Mouse (Mus musculus) kidney, adult 8-10 months (tissue): ENCODE results near the gene Galnt7.

ENCODE experiments used
- DNase-seq, 2 experiments: peaks; one replicate each; pipeline ENCODE4 v3.0.0; 2022

Galnt7 gene

DNA sequence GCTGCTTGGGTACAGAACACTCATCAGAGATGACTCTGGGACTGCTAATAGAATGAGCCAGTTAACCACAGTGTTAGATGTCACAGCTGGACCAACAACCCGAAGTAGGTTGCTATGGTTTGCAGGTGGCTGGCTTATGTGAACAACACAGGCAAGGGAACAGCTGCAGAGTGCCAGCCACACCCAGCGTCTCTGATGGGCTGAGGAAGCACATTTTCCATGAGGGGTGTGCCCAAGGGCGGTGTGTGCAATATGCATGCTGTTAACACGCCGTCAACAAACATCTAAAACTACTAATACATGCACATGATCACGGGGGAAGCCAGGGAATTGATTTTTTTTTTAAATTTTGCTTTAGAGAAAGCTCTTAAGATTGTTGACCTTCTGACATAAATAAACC is 73.0 kb downstream of the Galnt7 start:
- no peak for DNase-seq

DNA sequence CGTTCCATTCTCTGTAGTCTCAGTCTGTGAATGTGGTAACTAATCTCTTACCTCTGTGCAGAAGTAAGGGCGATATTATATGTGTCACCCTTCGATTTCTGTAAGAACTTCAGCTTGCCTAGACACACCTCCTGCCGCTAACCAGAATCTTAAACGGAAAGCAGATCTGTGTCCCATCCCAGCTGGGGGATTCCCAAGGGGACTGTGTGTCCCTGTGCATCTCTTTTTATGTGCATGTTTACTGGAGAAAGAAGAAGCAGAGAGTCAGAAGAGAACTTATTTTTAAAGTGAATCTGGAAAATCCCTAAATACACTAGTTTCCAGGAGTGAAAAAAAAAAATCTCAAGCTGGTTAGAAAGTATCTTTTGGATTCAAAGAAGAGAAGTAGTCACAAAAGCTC is 75.5 kb downstream of the Galnt7 start:
- DNase-seq: no peak

DNA sequence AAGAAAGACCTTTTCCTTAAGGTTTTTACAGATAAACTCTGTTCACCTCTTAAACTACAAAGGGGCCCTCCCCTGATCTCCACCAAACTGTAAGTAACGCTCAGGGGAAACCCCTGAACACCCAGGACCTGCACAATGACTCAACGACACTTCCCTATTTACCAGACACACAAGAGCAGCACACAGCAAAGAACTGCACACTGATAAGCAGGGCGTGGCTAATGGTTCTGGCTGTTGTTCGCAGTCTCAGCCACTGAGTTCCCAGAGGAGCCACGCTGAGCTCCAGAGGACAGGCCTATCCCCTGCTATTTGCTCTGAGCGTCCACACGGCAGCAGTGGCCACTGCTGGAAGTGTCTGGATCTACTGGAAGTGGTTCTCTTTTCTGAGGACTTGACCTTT is 76.6 kb downstream of the Galnt7 start:
- DNase-seq: no peak

DNA sequence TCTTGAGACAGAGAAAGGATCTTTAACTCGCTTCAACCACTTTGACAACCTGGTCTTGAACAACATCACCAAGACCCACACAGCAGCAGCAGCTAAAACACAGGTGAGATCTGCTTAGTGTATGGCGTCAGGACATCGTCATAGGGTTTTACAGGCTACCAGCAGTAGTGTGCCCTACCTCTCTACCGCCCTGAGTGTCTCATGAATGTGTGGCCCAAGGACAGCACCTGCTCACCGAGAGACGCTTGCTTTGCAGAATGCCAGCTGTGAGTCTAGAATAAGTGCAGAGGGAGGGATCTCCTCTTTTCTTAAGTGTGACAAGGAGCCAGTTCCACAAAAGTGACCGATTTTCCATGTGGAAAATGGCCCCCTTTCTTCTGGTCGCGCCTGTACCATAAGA is 77.5 kb downstream of the Galnt7 start:
- DNase-seq: no peak

DNA sequence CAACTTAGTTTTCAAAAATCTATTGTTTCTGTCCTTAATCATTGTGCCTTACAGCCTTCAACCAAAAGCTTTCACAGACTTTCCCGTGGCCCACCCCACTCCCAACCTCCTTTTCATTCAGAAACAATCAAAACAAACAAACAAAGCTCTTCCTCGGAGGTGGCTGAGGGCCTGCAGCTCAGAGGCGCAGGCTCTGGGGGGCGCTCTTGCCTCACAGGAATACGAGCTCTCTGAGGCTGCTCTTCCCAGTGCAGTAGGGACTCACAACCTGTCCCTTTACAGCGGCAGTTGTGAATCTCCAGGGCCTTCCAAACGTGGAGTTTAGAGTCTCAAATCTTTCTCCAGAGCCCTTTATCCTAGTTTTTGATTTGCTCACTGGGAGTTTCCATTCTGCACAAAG is 78.4 kb downstream of the Galnt7 start:
- peak; percentile 38 to 68 for DNase-seq

DNA sequence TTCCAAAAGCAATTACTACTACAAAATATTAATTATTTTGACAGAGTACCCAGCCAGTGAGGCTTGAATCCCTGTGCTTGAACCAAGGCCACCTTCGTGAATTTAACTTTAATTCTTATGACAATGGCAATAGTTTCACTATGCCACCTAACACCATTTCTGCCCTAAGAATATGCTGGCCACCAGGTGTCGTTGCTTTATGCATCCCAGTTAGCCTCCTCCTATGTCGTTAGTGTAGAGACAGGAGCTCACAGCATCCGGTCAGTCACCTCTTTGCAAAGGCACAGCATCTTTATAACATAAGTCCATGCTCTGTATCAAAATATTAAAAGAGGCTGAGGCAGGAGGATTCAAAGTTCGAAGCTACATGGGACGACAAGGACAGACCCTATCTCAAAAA is 79.0 kb downstream of the Galnt7 start:
- DNase-seq: no peak

DNA sequence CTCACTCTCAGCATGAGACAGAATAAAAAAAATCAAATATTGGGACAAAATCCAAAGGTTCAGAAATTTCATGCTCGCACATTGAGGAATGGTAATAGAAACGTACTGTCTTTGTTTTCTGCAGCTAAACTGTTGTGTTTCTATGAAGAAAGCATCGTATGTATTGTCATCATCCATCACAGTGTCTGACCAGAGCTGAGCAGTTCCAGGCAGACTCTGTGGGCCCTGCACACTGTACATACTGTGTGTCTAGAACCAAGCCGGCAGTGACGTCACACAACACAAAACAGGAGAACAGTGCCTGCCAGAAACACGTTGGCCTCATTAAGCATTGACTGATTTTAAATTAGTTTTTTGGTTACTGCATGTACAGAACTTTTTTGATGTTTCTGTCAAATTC is 82.9 kb downstream of the Galnt7 start:
- no peak for DNase-seq

DNA sequence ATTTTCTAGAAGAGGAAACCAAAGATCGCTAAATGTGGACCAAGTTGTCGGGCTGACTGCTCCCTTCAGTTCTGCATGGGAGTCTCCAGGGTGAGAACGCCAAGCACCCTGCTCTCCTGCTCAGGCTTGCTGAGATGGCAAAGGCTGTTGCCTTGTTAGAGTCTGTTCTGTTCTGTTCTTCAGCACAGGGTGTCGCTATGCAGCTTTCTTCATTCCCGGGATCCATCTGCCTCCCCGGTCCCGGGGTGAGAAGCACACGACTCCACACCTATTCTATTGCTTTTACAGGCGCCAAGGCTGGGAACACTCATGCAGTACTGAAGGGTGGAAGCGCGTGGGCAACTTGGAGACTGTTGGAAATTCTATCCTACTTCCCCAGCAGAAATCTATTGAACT is 83.4 kb downstream of the Galnt7 start:
- DNase-seq: peak in 1 of 2 experiments; percentile 6

DNA sequence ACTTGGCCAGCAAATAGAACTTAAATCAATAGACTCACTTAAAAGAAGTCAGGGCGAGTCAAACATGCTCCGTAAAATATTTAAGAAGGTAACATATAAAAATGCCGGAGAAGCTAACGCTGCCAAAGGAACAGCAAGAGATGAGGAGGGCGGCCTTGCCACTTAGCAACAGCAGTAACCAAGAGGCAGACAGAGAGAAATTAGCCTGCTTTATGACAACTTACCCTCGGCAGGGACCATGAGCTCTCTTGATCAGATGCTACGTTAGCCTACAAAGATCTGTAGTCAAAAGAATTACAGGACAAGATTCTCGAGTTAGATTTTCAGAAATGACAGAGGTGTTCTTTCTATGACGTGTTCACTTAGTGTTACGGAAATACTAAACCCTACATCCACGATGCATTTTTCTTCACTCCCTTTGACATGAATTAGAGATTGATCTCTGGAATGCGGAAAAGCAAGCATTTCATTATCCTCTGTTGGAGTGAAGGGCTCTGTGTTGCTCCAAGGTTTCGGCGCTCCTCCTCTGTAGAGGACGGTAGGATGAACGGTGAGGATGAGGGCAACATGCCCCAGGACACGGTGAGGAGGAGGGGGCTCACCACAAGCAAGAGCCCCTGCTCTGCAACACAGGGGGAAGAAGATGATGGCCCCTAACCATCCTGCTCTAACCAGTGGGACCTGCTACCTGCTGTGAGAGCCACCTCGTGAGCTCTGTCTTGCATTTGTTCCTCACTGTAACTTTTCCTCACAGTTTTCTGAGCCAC is 84.0 kb downstream of the Galnt7 start:
- DNase-seq: no peak

DNA sequence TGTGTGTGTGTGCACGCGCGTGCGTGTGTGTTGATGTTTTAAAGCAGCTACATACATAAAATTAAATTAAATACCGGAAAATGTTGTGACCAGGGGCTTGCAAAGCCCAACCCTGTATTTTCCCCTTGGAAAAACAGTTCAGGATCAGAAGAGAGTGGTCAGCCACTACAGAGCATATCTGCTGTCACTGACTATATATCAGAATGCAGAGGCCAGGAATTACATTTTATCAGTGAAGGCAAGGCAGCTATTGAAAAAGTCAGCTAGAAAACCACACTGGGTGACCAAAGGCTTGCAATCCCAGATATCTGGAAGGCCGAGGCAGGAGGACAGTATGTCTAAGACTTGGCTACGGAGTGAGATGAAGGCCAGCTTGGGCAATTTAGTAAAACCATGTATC is 84.8 kb downstream of the Galnt7 start:
- no peak for DNase-seq

DNA sequence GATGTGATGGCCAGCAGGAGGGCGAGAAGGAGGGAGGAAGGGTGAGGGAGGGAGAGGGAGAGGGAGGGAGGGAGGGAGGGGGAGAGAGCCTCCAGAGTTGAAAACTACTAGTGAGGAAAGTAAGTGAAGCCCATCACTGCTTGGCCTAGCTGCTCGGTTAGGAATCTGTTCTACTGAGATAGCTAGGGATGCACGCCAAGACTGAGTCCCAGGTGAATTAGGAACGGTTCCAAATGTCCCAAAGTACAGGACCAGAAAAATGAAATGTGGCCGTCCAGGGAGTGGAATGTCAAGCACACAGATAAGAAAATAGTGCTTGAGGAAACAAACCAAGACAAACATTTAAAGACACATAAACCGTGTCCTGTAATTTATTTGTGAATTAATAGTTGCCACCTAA is 87.8 kb downstream of the Galnt7 start:
- no peak for DNase-seq

DNA sequence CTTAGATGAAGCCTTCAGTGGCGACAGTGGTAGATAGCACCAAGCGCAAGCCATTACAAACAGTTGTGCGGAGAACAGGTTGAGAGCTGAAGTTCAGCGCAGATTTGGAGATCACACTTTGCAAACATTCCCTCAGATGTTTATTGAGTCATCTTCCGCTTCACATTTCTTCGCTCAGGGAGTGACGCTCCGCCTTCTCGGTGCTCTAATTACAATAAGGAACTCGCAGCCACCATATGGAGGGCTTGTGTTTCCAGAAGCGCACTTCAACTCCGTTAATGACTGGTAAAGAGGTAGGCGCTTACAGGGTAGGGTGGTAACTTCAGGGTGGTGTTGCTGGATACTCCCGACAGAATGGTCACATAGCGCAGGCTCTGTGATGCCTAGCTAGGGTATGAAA is 89.1 kb downstream of the Galnt7 start:
- DNase-seq: no peak

DNA sequence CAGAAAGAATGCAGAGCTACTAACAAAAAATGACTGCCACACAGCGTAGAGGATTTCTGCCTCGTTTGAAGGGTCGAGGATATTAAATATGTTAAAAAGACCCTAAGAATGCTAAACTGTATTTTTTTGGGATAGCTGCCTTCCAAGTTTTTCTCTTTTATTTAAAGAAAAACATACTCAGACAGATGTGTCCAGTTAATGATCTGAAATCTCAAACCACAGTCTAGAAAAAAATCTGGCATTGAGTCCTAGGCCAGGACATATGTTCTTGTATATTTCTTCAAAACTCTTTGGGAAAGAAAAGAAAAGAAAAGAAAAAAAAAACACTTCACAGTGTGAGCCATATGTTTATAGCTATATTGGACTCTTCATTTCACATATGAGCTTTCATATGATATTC is 90.1 kb downstream of the Galnt7 start:
- DNase-seq: no peak

DNA sequence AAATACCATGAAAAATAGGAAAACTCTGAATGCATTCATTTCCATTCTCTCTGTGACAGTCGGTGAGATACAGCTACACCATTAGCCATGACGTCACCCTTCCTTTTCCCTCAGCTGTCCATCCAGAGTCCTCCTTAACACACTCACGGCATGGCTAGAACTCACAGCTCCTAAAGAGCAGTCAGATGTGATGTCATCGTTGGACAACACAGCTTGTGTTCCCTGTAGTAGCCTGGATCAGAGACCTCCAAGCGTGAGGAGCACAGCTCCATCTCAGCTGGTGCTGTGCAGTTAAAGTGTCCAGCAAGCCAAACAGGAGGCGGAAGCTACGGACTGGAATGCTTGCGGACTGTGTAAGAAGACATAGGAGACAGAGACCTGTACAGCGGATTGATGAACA is 91.9 kb downstream of the Galnt7 start:
- DNase-seq: no peak

DNA sequence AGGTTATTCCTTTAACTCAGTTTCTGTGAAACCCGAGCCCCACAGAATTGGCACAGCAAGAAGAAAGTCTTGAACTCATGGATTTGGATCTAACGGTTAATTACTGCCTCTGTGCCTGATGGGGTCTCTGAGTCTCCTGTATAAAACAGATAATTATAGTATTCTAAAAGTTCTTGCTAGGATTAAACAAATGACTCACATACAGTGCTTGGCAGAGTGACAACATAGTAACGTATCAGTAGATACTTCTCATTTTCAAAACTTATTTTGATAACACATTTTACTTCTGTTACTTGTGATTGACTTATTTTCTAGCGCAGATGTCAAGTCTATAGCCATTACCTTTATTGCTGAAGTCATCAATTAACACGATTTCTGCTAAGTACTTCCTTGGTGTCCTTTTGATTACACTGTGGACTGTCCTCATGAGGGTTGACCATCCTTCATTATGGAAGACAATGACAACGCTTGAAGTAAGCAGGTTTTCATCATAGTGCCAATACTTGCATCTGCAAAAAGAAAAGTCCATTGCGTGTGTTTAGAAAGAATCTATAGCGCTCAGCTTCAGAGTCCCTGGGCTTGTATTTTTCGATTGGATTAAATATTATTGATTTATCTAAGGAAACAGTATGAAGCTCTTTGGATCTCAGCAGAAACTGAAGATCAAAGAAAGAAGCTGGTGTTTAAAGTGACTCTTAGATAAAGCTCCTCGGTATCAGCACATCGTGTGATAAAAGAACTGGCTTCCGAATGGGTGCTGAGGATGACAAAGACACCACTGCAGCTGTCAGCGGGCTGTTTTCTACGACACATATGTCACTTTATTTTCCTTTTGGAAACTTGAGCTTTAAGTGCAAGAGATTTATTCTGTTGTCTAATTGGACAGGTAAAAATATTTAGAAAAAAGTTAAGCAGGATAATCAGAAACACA is 100.5 kb downstream of the Galnt7 start:
- DNase-seq: no peak

DNA sequence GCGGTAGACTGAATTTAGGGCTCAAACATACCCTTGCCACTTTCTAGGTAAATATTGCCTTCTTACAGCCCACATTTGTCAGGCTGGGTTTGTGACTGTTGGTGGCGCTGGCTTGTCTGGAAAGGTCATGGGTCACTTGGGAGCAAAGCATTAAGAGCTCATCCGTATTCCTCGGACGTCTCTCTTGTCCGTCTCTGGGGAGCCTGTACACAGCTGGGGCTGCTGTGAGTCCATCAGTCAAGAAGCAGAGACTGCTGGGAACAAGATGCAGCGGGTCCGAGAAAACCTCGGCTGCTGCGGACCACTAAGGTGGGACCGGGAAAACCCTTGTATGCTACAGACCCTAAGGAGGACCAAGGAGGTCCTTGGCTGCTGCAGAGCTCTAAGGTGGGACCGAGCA is 105.3 kb downstream of the Galnt7 start:
- DNase-seq: no peak

DNA sequence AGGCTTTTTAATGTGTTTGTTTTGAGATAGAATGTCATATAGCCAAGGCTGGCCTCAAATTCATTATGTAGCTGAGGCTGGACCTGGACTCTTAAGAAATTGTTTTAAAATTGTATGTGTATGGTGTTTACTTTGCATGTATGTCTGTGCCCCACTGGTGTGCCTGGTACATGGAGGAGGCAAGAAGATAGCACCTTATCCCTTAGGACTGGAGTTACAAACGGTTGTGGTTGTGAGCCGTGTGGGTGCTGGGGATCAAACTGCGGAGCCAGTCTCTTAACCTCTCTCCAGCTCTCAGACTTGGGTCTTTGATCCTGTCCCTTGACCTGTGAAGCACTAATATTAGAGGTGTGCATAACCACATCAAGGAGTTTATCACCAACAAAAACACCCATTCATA is 106.0 kb downstream of the Galnt7 start:
- no peak for DNase-seq

DNA sequence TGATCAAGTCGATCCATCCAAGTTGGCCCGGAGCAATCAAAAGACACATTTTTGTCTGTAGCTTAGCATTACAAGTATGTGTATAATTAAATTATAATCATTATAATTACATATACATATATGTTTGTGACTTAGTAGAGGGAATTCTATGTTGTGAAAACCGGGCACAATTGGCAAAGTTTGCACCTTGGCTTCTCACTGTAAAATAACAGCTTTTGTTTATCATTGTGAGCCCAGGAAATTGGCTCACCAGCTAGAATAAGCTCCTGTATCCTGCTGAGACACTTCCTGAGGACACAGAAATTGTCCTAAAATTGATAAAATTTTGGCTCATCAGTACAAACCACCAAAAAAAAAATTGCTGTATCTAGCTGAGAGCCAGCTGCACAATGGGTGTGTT is 106.4 kb downstream of the Galnt7 start:
- no peak for DNase-seq

DNA sequence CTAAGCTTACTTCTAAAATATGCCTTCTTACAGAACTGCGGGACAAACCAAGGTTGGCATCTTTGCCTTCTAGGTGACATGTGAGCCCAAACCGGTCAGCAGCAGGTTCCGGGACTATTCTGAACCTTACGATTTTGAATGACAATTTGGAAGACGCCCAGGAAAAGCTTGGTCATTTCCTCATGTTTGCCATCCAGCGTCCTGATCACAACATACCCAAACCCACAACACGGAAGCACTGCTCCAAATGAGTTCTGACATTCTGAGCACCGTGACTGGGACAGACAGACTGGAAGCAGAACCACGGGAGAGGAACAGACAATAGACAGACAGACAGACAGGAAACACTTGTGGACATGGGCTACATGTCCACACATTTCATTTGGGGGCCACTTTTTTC is 111.4 kb downstream of the Galnt7 start:
- DNase-seq: no peak

DNA sequence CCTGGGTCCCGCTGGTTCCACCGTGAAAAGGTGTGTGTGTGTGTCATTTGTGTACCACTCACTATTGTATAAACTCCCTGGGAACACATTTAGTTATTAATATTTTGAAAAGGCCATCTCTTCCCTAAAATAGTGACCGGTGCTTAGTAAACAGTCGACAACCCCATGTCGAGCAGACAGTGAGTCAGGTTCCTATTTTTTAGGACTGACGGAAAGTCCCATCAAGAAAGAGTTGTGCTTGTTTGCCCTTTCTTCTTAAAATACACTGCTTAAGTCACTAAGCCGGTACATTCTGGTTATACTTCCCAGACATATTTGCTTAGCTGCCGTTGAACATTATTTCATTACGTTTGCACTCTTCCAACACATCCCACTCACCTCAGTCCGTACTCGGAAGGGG is 111.9 kb downstream of the Galnt7 start:
- no peak for DNase-seq

DNA sequence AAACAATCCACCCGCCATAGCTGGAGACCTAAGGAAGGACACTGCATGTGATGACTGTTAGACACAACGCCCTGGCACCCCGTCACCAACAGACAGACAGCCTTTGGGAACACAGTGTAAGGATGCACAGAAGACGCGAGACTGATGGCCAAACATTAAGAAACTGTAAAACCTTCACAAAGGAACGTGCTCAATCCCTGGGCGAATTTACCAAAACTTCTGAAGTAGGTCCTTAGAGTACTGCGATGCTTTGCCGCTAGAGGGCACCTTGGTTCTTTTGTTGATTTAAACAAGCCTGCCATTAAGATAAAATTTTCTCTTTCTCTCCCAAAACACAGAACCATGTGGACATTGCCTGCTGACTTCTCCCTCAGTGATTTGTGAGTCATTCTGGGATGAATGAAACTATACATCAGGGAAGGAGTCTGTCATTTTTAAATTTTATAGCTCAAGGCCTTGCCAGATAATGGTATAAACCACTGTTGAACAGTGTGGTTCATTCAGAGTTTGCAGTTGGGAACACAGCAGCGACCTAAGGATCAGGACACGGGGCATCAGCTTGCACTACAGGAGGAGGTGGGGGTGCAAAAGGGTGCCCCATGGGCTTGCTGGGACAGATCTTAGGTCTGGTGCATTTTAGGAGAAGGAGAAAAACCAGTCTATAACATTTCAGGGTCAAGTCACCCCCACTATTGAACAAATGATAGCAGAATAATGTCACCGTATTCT is 112.6 kb downstream of the Galnt7 start:
- peak; percentile 28 to 70 for DNase-seq

DNA sequence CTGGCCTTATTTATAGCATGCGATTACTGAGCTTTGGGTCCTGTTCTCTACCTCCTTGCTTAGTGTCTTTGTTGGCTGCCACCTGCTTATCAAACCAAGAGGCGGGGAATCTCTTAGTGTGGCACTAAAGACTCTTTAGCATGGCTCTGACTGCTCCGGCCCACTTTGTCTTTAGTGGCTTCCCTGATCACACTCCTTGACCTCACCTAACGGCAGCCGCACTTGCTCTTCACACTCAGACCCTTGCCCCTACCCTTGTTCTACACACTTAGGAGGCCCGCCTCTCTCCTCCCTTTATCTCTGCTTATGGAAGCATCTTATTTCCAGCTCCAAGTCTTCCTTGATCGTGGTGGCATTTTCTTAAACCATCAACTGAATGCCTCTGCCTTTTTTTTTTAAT is 114.2 kb downstream of the Galnt7 start:
- no peak for DNase-seq

DNA sequence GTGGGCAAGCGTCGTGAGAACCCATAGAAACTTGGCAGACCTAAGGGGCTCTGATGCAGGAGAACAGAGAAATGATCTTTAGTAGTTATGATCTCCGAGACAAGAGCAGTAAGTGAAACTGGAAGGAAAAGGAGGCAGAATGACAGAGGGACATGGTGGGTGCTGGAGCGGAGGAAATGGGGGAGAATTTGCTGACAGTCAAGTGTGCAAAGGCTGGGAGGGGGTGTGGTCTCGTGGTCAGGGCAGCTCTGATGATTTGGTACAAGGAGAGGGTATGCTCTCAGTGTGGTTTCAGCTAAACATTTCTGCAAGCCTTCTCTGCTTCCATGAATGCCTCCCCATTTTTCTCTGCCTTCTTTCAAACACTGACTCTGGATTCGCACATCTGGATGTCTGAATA is 116.7 kb downstream of the Galnt7 start:
- no peak for DNase-seq

DNA sequence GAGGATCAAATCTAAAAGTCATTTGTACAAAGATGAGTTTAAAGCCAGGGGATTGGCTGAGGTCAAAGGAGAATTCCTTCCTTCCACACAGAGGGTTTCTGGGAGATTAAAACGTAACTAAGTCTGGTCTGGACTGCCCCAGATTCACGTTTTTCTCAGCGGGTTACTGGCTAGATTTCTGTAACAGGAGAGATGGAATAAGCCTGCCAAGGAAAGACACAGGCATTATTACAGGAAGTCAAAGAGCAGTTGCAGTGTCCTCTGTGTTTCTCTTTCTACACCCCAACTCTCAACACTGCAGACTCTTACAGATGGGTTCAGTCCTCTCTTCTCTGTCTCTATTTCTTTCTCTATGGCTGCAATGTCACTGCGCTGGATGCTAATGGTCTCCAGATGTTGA is 118.3 kb downstream of the Galnt7 start:
- DNase-seq: no peak
